Comparison of ENCODE assay signal across 9 mouse cellular contexts in genomic region chr2:72614256-72614655, GRCm38 (mm10).
DNase-seq lines count a peak whose midpoint lies in the region; ATAC-seq lines count a peak whose summit lies in the region.
"Had no signal": no experiment of that assay in that cellular context is flagged by ENCODE, and none has a peak within 500 bp of the region (broad histone marks: within the 10 kb centered on the region; RNA-seq: fewer than 3 reads in every experiment).

No protein-coding gene starts in this region.

- H3K27ac ChIP-seq in lung, embryonic 16.5 days (ENCODE audit: low read length) = no peak overlapping the region

- no peaks in the 10 kb centered on the region; the same call in 1 of the 2 replicates for H3K27me3 ChIP-seq in lung, embryonic 16.5 days (ENCODE audit: control insufficient read depth, insufficient read depth, low read depth, low read length)

- peaks cover 18% of the 10 kb centered on the region for H3K4me1 ChIP-seq in lung, embryonic 16.5 days (replicated peaks; ENCODE audit: control insufficient read depth, insufficient read depth, low read length)

- peak; percentile 65 to 83 for DNase-seq in cerebellum, postnatal 14 days
- no peak for DNase-seq in cerebellum, adult 9-11 months
- peak; percentile 20 to 29 for DNase-seq in right cerebral cortex, adult 2 months (ENCODE audit: low spot score in 2 of 2)
- no peak for DNase-seq in right cerebral cortex, postnatal 25 days
- DNase-seq in thymus, postnatal 36 days = no peak
- DNase-seq in c-Kit-positive CD71-positive TER-119-positive erythroid progenitor cells, embryonic 14.5 days (ENCODE audit: low spot score) = no peak
- DNase-seq: midbrain, embryonic 14.5 days had no signal

- no peaks in the 10 kb centered on the region for H3K9me3 ChIP-seq in lung, embryonic 16.5 days (ENCODE audit: control insufficient read depth, low read length)

- peak; percentile 64 for ATAC-seq in lung, embryonic 16.5 days (ENCODE audit: low read depth)
- ATAC-seq in granulocyte monocyte progenitor cell, adult 5-6 weeks (replicated peaks; ENCODE audit: poor library complexity, severe bottlenecking) = no peak

- H3K4me2 ChIP-seq in lung, embryonic 16.5 days (ENCODE audit: low read depth, low read length) = no peak overlapping the region

- H3K4me3 ChIP-seq in lung, embryonic 16.5 days (ENCODE audit: low read length) = no peak overlapping the region

- no peak overlapping the region for H3K9ac ChIP-seq in lung, embryonic 16.5 days (ENCODE audit: low read length)

- WGBS in lung, embryonic 16.5 days = 44% methylated on average over 8 of the region's 8 CpGs

- H3K36me3 ChIP-seq in lung, embryonic 16.5 days (ENCODE audit: control insufficient read depth, insufficient read depth, low read length) = no peaks in the 10 kb centered on the region

Comparison
In these comparisons a context has a peak if more than half of its experiments do, and no peak if none do; other contexts are left out.
1. DNase-seq: peak in cerebellum, postnatal 14 days (2 of 2) and right cerebral cortex, adult 2 months (2 of 2); none in cerebellum, adult 9-11 months (single experiment), right cerebral cortex, postnatal 25 days (single experiment), thymus, postnatal 36 days (0 of 2) and c-Kit-positive CD71-positive TER-119-positive erythroid progenitor cells, embryonic 14.5 days (single experiment).